Mouse (Mus musculus) hindbrain, postnatal 0 days (tissue): ENCODE measurements at regions not wholly inside any gene's neighbourhood (a gene's known extent, or its start where the extent isn't known, plus 50 kb on each side); places are given as distances from the start of the nearest gene placed in this dataset.
A peak's percentile ranks its signal among the peaks of the same experiment; 100 is the strongest.

Source experiments
- ATAC-seq: fragments of 200-750 bp; cut with Nextera tagmentation; 2 replicates; pipeline ENCODE4 v1.8.0; 2017; ENCODE audit warnings: mild to moderate bottlenecking, moderate TSS enrichment, moderate library complexity
- DNase-seq: peaks from one replicate; pipeline ENCODE4 v3.0.0-alpha.2; 2015; ENCODE audit warnings: low spot score
- H3K27ac ChIP-seq: fragments of 300-500 bp; sonication (generic); 2 replicates; pipeline ENCODE4 v1.5.1; 2014; ENCODE audit warnings: mild to moderate bottlenecking
- H3K27me3 ChIP-seq: fragments of 300-500 bp; sonication (generic); 2 replicates; pipeline ENCODE4 v1.6.1; 2014; ENCODE audit warnings: low read length, mixed read lengths; ENCODE audit not compliant: insufficient read depth
- H3K36me3 ChIP-seq: fragments of 300-500 bp; sonication (generic); 2 replicates; pipeline ENCODE4 v1.6.1; 2014; ENCODE audit warnings: low read length, mixed read lengths; ENCODE audit not compliant: insufficient read depth
- H3K4me1 ChIP-seq: fragments of 300-500 bp; sonication (generic); 2 replicates; pipeline ENCODE4 v1.6.1; 2014; ENCODE audit warnings: antibody characterized with exemption, low read length, mixed read lengths; ENCODE audit not compliant: insufficient read depth
- H3K4me2 ChIP-seq: fragments of 300-500 bp; sonication (generic); 2 replicates; pipeline ENCODE4 v1.6.1; 2014; ENCODE audit warnings: low read depth, mild to moderate bottlenecking, low read length, moderate library complexity, mixed read lengths
- H3K4me3 ChIP-seq: fragments of 300-500 bp; sonication (generic); 2 replicates; pipeline ENCODE4 v1.5.1; 2014; ENCODE audit warnings: low read length
- H3K9ac ChIP-seq: fragments of 300-500 bp; sonication (generic); replicated peaks from 2 replicates; pipeline ENCODE4 v1.6.1; 2014; ENCODE audit warnings: mild to moderate bottlenecking, low read length, moderate library complexity, mixed read lengths
- H3K9me3 ChIP-seq: fragments of 300-500 bp; sonication (generic); 2 replicates; pipeline ENCODE4 v1.6.1; 2016; ENCODE audit warnings: low read length, mixed read lengths
- CTCF ChIP-seq: IDR thresholded peaks from 2 replicates; pipeline ENCODE4 v1.5.1; 2016; ENCODE audit warnings: antibody characterized with exemption, control low read depth, low read depth
- WGBS: fragments of 180-500 bp; shearing (Covaris S2); extraction: QIAGEN DNeasy Blood & Tissue Kit; methylation state at CpG from one replicate; pipeline ENCODE4 v1.1.7; 2014; 5-methylcytosine and 5-hydroxymethylcytosine counted together

DNA sequence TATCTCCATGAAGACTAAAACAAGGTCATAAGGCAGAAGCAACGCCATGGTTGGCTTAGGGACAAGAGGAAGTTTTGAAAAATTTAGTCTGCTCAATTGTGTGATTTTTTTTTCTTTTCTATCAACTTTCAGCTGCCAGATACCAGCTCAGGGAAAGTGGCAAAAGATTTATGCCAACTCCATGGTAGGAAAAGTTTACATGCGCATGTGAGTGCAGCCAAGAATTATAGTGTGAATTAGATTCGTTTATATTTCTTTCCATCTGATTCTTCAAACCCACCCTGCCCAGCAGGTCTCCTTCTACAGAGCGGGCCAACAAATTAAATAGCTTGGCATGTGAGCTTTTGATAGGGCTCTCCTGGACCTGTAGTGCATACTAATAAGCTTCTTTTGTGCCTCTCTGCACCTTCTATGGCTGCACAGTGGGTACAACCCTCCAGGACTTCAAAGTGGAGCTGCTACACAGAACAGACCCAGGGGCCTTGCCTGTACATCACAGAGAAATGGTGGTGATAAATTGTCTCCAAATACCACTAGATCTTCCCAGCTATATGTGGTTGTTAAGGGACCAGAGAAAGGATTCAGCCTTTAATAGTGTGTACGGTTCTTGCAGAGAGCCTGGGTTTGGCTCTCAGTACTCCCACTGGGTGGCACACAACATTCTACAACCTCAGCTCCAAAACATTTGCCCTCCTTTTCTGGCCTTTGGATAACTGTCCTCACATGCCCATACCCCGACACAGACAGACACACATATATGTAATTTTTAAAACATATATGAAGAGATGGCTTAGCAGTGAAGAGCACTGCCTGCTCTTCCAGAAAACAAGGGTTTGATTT is 135.0 kb downstream of the Basp1 start:
- no peak overlapping the region for H3K27ac ChIP-seq
- H3K4me2 ChIP-seq = 0 out of 2 replicates have a peak overlapping the region, but pooled peaks have one; percentile 5
- 26% methylated on average over 6 of the region's 6 CpGs for WGBS
- H3K9me3 ChIP-seq = no peaks in the 10 kb centered on the region
- ATAC-seq (0 out of 2 replicates have a peak, but pooled peaks have one; percentile 68), DNase-seq (peak; percentile 52)
- no peak for TF ChIP-seq CTCF
- H3K4me3 ChIP-seq = no peak overlapping the region
- no peaks in the 10 kb centered on the region for H3K27me3 ChIP-seq
- no peak overlapping the region for H3K9ac ChIP-seq
- H3K36me3 ChIP-seq = no peaks in the 10 kb centered on the region
- peaks cover 7% of the 10 kb centered on the region for H3K4me1 ChIP-seq

DNA sequence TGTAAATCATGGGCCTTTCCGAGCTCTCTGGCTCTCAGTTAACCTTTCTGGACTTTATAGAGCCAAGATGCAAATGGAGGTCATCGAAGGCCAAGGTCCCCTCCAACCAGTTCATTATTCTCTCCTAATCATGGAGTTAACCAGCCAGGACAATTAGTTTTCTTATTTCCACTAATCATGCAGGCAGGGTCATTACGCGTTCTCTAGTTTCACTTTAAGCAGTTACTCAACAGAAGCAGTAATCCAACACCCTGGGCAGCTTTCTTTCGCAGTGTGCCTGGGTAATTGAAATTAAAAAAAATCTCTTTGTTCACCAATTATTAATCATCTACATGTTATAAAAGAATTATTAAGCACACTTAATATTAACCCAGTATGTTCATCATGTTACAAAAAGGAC is 137.3 kb downstream of the Basp1 start:
- H3K9ac ChIP-seq = no peak overlapping the region
- ATAC-seq = no peak
- no peak overlapping the region for H3K27ac ChIP-seq
- peaks cover 7% of the 10 kb centered on the region for H3K4me1 ChIP-seq
- H3K36me3 ChIP-seq = no peaks in the 10 kb centered on the region
- no peak for TF ChIP-seq CTCF
- H3K4me2 ChIP-seq = no peak overlapping the region
- H3K4me3 ChIP-seq = no peak overlapping the region
- H3K27me3 ChIP-seq = no peaks in the 10 kb centered on the region
- 80% methylated on average over 5 of the region's 5 CpGs for WGBS
- no peak for DNase-seq
- H3K9me3 ChIP-seq = no peaks in the 10 kb centered on the region

DNA sequence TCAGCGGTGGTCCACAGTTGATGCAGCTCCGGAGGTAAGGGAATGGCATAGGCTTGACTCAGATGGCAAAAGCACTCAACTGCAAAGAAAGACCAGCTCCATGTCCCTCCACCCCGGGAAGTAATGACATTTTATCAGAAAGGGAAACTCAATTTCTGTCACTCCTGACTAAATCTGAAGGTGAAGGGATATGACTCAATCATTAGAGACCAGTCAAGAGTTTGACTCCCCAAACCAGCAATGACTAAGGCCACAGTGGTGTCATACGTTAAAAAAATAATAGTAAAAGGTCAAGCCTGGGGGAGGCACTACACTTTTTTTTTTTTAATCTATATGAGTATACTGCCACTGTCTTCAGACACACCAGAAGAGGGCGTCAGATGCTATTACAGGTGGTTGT is 141.7 kb downstream of the Basp1 start:
- no peaks in the 10 kb centered on the region for H3K36me3 ChIP-seq
- WGBS = 87% methylated on average over 5 of the region's 5 CpGs
- no peaks in the 10 kb centered on the region for H3K9me3 ChIP-seq
- H3K4me2 ChIP-seq = no peak overlapping the region
- H3K27ac ChIP-seq = no peak overlapping the region
- no peaks in the 10 kb centered on the region for H3K27me3 ChIP-seq
- no peaks in the 10 kb centered on the region for H3K4me1 ChIP-seq
- ATAC-seq (no peak), DNase-seq (no peak)
- H3K9ac ChIP-seq = no peak overlapping the region
- no peak for TF ChIP-seq CTCF
- H3K4me3 ChIP-seq = no peak overlapping the region

DNA sequence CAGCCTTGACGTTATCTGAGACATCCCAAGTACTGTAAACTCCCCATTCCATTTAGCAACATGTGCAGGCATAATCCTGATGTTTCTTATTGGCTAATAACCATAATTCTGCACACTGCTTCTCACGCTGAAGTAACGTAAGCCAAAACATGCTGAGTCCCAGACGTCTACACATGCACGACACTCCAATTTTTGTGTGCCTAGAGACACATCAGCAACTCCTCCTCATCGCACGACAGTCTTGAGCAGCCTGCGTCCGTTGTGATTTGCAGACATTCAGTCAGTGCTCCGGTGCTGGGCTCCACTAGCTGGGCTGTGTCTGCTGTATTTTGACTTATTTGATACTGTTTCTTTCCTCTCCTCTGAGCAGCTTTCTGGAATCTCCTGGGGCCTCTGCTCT is 143.2 kb downstream of the Basp1 start:
- Histone ChIP-seq H3K4me1 (no peaks in the 10 kb centered on the region), H3K9me3 (no peaks in the 10 kb centered on the region), H3K4me3 (no peak overlapping the region), H3K27me3 (no peaks in the 10 kb centered on the region), H3K27ac (no peak overlapping the region), H3K36me3 (no peaks in the 10 kb centered on the region), H3K4me2 (no peak overlapping the region), H3K9ac (no peak overlapping the region)
- 59% methylated on average over 10 of the region's 10 CpGs for WGBS
- no peak for DNase-seq
- peak; percentile 35; the same call in 1 of the 2 replicates for ATAC-seq
- TF ChIP-seq CTCF = no peak

DNA sequence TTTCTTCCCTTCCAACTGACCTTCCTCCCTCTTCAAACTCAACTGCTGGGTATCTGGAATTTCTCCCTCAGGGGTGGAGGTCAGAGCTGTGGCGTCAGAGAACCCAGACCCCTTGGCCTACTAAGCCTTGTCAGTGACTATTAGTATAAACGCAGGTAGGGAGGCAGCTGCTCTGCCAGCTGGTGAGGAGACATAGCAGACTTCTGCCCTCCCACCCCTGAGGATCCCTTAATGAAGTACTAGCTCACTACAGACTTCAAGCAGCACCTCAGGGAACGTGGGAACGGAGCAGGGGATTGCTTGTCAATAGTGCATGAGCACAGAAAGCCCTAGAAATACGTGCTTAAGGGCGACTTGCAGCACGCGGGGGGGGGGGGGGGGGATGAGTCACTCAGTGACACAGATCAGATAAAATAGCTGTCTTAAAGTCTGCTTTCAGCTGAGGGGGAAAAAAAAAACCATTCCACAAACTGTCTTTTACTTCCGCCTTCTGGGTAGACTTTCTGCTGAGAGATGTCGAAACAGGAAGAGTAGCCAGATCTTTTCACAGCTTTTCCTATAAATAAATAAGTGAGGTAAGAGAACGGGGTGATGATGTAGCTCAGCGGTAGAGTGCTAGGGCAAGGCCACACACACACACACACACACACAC is 144.1 kb downstream of the Basp1 start:
- 51% methylated on average over 12 of the region's 12 CpGs for WGBS
- Histone ChIP-seq H3K4me3 (no peak overlapping the region), H3K27me3 (no peaks in the 10 kb centered on the region), H3K27ac (no peak overlapping the region), H3K9ac (no peak overlapping the region), H3K4me1 (no peaks in the 10 kb centered on the region), H3K9me3 (no peaks in the 10 kb centered on the region), H3K4me2 (no peak overlapping the region), H3K36me3 (no peaks in the 10 kb centered on the region)
- DNase-seq (peak; percentile 13), ATAC-seq (no peak)
- no peak for TF ChIP-seq CTCF

DNA sequence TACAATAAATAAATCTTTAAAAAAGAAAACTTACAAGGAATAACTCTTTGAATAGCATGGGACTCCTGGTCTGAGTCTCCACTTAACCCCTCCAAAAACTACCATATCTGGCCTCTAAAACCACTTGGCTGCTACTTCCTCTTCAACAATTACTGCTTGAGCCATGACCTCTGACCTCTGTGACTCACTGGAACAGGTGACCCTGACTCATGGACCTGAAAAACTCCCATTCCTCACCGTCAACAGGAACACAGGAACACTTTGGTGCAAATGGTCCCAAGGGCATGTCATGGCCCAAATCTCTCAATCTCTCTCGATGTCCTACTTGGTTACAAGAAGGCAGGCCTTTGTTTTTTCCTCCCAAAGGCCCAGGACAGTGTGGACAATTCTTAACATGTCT is 145.1 kb downstream of the Basp1 start:
- WGBS = 84% methylated on average over 2 of the region's 2 CpGs
- H3K36me3 ChIP-seq = no peaks in the 10 kb centered on the region
- no peak overlapping the region for H3K9ac ChIP-seq
- no peak overlapping the region for H3K4me3 ChIP-seq
- no peaks in the 10 kb centered on the region for H3K9me3 ChIP-seq
- DNase-seq = no peak
- no peak overlapping the region for H3K27ac ChIP-seq
- no peak for ATAC-seq
- no peaks in the 10 kb centered on the region for H3K27me3 ChIP-seq
- H3K4me1 ChIP-seq = no peaks in the 10 kb centered on the region
- no peak overlapping the region for H3K4me2 ChIP-seq
- no peak for TF ChIP-seq CTCF

DNA sequence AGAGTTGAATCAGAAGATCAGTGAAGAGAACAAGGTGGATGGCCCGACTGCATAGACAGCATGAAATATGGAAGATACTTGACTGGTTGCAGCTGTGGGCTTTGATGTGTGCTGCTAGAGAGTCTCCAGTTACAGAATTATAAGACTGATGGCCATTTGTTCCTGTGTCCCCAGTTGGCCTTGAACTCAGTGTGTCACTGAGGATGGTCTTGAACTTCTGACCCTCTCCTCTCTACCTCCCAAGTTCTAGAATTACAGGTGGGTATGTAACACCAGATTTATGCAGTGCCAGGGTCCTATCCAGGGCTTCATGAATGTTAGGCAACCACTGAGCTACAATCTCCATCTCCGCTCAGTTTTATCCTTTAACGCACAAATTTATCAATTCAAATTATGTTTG is 146.1 kb downstream of the Basp1 start:
- H3K4me3 ChIP-seq = no peak overlapping the region
- H3K36me3 ChIP-seq = no peaks in the 10 kb centered on the region
- no peak for DNase-seq
- H3K9ac ChIP-seq = no peak overlapping the region
- no peaks in the 10 kb centered on the region for H3K9me3 ChIP-seq
- no peaks in the 10 kb centered on the region for H3K27me3 ChIP-seq
- no peak for TF ChIP-seq CTCF
- ATAC-seq = no peak
- 95% methylated on average over 3 of the region's 3 CpGs for WGBS
- H3K27ac ChIP-seq = no peak overlapping the region
- no peaks in the 10 kb centered on the region for H3K4me1 ChIP-seq
- no peak overlapping the region for H3K4me2 ChIP-seq
